In genomic region chr15:89196313-89196706, GRCm38 (mm10) we compare ENCODE assay signal across 8 mouse cellular contexts. TPM values are rescaled to one million over a fixed set of nuclear protein-coding genes. Genes with fewer than 3 reads are reported as not detected.
DNase-seq lines count a peak whose midpoint lies in the region; ATAC-seq and TF ChIP-seq lines count a peak whose summit lies in the region.

Dennd6b (minus strand) TSS chr15:89196496.

- peaks cover 13% of the 10 kb centered on the region for H3K4me1 ChIP-seq in hindbrain, postnatal 0 days (ENCODE audit: insufficient read depth, low read length)

- H3K9ac ChIP-seq in hindbrain, postnatal 0 days (replicated peaks; ENCODE audit: low read length): peak within 1 kb of the TSS; percentile 96

- peak; percentile 100; the same call in 1 of the 2 replicates for TF ChIP-seq CTCF in gastrocnemius, adult 2 months (IDR thresholded peaks at IDR 0.05)
- peak; percentile 93 for TF ChIP-seq CTCF in hindbrain, postnatal 0 days (IDR thresholded peaks at IDR 0.05; ENCODE audit: low read depth)
- TF ChIP-seq CTCF in left cerebral cortex, adult 2 months (IDR thresholded peaks at IDR 0.05): peak; percentile 96

- peak within 1 kb of the TSS; percentile 100 for H3K4me3 ChIP-seq in gastrocnemius, adult 2 months
- peak within 1 kb of the TSS; percentile 75 for H3K4me3 ChIP-seq in hindbrain, postnatal 0 days (ENCODE audit: low read length)
- H3K4me3 ChIP-seq in left cerebral cortex, adult 2 months: peak within 1 kb of the TSS; percentile 99

- under 1% methylated on average over 38 of the region's 38 CpGs for WGBS in hindbrain, postnatal 0 days

- peak within 1 kb of the TSS; percentile 82 for H3K4me2 ChIP-seq in hindbrain, postnatal 0 days (ENCODE audit: low read depth, low read length)

- H3K9me3 ChIP-seq in hindbrain, postnatal 0 days (ENCODE audit: low read length): no peaks in the 10 kb centered on the region

- no peaks in the 10 kb centered on the region for H3K36me3 ChIP-seq in hindbrain, postnatal 0 days (ENCODE audit: insufficient read depth, low read length)

- ATAC-seq in hindbrain, postnatal 0 days: peak; percentile 98
- peak; percentile 98 for ATAC-seq in megakaryocyte, adult 5-6 weeks (ENCODE audit: poor library complexity, severe bottlenecking)

- H3K27ac ChIP-seq in gastrocnemius, adult 2 months: peak within 1 kb of the TSS; percentile 99
- peak within 1 kb of the TSS; percentile 97 for H3K27ac ChIP-seq in hindbrain, postnatal 0 days
- H3K27ac ChIP-seq in left cerebral cortex, adult 2 months: peak within 1 kb of the TSS; percentile 100

- peak; percentile 93 for DNase-seq in WW6 (ENCODE audit: low read depth, low spot score)
- DNase-seq in cerebellum, postnatal 4 days (ENCODE audit: low spot score in 2 of 2): peak; percentile 96 to 98
- peak; percentile 98 for DNase-seq in gastrocnemius, adult 2 months
- DNase-seq in hindbrain, postnatal 0 days (ENCODE audit: low spot score): peak; percentile 99
- peak; percentile 95 to 96 for DNase-seq in left cerebral cortex, adult 2 months (ENCODE audit: extremely low spot score in 1 of 2, low spot score in 2 of 2)
- peak; percentile 96 to 97 for DNase-seq in right cerebral cortex, adult 2 months (ENCODE audit: low spot score in 2 of 2)
- DNase-seq in urinary bladder, postnatal 14 days (ENCODE audit: low spot score): peak; percentile 98

- no peaks in the 10 kb centered on the region for H3K27me3 ChIP-seq in hindbrain, postnatal 0 days (ENCODE audit: insufficient read depth, low read length)

- intact Hi-C loops in gastrocnemius, adult 2 months (cut with DNase I): loop anchor here (1.0 to 10.0 kb wide), 4 partner anchors 14 to 462 kb away; partner anchors contain the start of genes Brd1 and Mapk12
- intact Hi-C loops in left cerebral cortex, adult 2 months (cut with DNase I): loop anchor here (1.0 to 2.0 kb wide), 4 partner anchors 14 to 74 kb away; partner anchors contain the start of gene Tubgcp6

RNA-seq across cellular contexts. Expression of gene Dennd6b, which starts in this region (rescaled TPM):
- total RNA-seq in gastrocnemius, adult 2 months (2021): 10 to 100 TPM in 1 of 2 experiments, 1 to 10 TPM in 1; 8.9 to 10.9 TPM
- 73.9 and 79.9 TPM in 2 replicates for total RNA-seq in hindbrain, postnatal 0 days (2014; rRNA removed)
- 60.1 and 62.2 TPM in 2 replicates for polyA plus RNA-seq in hindbrain, postnatal 0 days (2015; fragmentation: Nextera tagmentation; extraction: Ambion mirVana)
- total RNA-seq in left cerebral cortex, adult 2 months (2021): 10 to 100 TPM; 52.2 to 53.9 TPM
- total RNA-seq in megakaryocyte, adult 5-6 weeks (2015): 0.71 and 1.4 TPM in 2 replicates
- 0.59 and 0.89 TPM in 2 replicates for total RNA-seq in megakaryocyte, adult 5-6 weeks (2017)

Comparison
In these comparisons a context has a peak if more than half of its experiments do, and no peak if none do; other contexts are left out.
1. Peak in every context shown above with its lines: DNase-seq, ATAC-seq, H3K4me3 ChIP-seq and H3K27ac ChIP-seq.
2. RNA of gene Dennd6b (total RNA-seq): 73.9 to 79.9 TPM in hindbrain, postnatal 0 days, 52.2 to 53.9 TPM in left cerebral cortex, adult 2 months and 8.9 to 10.9 TPM in gastrocnemius, adult 2 months; 0.59 to 1.4 TPM in megakaryocyte, adult 5-6 weeks; every median in the first group is over 4 times any median in the second.